Mouse (Mus musculus): ENCODE results near the gene Tmc8.
"Not testable (repeated sequence)": the region's sequence is repeated elsewhere in the genome, so short reads cannot be mapped to it uniquely, and the experiment has no call there.

Gene Tmc8

DNA sequence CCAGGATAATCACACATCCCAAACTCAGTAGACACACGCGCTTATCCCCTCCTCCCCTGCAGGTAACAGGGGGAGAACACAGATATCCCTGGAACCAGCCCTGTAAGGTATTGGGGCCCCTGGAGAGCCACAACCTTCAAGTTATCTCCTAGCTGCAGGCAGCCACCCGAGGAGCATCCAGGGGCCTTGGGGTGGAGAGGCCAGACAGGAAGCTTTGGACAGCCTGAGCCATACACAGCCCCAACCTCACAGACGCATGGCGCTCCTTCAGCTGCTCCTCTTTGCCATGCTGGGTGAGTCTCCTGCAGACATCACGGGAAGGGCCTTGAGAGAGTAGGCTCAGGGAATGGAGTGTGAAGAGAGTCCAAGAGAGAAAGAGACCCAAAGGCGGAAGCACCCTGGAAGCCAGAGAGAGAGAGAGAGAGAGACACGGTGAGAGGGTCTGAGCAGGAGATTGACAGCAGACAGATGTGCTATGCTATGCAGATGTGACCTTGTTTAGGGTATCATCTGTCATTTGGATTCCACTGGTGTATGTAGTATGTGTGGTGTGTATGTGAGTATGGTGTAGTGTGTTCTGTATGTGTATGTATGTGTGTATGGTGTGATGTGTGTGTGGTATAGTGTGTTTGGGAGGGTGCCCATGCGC, 15.8 kb downstream of the Tmc8 start, which contains the start of gene 6030468B19Rik:
Gene 6030468B19Rik (plus strand): TSS at position 150 of the 649 bp plus-strand sequence.
- DNase-seq (ENCODE audit: low spot score) = no peak

- no peak for DNase-seq (ENCODE audit: low spot score)
Measured at GRCm38 (mm10) chr11:117798160-117798541, 16.3 kb downstream of the Tmc8 start.

DNA sequence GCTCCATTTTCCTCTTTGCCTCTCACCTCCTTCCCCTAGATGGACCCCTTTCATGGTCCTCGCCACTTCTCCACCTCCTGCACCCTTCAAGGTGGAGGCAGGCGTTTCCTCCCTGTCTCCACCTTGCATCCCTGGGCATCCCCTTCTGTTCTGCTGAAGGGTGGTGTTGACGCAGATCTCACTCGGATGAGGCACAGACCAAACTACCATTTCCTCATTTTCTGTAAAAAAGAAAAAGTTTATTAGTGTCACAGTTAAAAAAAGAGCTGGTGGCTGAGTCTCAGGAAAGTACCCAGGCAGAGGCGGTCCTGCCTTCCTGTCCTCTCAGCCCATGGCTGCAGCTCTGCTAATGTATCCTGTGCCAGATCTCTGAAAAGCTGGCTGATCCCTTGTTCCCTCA, 17.3 kb downstream of the Tmc8 start:
- no peak for DNase-seq (ENCODE audit: low spot score)

DNA sequence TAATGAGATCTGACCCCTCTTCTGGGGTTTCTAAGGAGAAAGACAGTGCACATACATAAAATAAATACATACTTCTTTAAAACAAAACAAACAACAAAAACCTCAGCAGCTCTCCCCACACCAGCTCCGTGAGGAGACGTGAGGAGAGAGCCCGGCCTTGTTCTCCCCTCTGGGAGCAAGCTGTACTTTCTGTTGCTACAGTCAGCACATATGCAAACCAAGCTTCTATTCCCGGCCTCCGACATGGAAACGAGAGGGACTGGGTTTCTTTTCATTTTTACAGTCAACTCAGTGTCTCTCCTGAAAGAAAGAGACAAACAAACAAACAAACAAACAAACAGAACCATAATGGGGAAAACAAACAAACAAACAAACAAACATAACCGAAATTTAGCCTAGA, 18.2 kb downstream of the Tmc8 start:
- no peak for DNase-seq (ENCODE audit: low spot score)

- no peak for DNase-seq (ENCODE audit: low spot score)
Measured at GRCm38 (mm10) chr11:117801650-117802049, 19.8 kb downstream of the Tmc8 start.

DNA sequence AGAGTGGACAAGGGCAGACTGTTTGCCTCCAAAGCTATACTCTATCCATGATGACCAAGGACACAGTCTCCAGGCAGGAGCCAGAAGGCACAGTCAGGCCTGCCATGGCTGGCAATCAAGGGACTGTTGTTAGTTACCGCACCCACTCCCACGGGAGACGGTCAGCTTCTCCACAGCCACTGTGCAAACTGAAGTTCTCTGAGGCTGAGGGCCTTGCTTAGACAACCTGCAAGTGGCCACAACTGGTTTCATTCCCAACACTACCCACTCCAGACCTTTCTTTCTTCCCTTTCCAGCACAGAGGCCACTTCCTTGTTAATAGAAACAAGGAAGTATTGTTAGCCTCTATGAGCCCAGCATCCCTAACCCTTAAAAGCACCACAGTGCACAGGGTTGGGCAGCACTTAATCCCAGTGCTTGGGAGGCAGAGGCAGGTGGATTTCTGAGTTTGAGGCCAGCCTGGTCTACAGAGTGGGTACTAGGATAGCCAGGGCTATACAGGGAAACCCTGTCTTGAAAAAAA, 21.4 kb downstream of the Tmc8 start:
- DNase-seq (ENCODE audit: low spot score) = no peak

DNA sequence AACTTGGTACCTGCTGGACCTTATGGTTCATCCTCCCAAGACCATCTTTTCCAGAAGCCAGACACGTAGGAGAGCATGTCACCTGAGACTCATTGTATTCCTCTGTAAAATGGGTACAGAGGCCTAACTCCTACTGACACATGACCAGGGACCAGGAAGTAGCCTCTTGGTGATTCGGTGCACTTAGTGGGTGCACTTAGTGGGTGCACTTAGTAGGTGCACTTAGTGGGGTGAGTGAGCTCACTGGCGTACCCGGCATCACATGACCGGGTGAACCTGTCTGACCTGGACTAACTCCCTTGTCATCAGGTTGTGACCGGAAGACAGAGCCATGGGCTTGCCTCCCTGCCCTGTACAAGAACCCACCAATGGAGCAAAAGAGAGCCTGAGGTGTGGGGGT, 24.9 kb downstream of the Tmc8 start:
- no peak for DNase-seq (ENCODE audit: low spot score)

- no peak for DNase-seq (ENCODE audit: low spot score)
Measured at GRCm38 (mm10) chr11:117809407-117810311, 27.8 kb downstream of the Tmc8 start, which contains the start of the genes Gm20708 and Syngr2. TSS of gene Gm20708 (plus strand) at chr11:117809668. TSS of gene Syngr2 (plus strand) at chr11:117809668.

DNA sequence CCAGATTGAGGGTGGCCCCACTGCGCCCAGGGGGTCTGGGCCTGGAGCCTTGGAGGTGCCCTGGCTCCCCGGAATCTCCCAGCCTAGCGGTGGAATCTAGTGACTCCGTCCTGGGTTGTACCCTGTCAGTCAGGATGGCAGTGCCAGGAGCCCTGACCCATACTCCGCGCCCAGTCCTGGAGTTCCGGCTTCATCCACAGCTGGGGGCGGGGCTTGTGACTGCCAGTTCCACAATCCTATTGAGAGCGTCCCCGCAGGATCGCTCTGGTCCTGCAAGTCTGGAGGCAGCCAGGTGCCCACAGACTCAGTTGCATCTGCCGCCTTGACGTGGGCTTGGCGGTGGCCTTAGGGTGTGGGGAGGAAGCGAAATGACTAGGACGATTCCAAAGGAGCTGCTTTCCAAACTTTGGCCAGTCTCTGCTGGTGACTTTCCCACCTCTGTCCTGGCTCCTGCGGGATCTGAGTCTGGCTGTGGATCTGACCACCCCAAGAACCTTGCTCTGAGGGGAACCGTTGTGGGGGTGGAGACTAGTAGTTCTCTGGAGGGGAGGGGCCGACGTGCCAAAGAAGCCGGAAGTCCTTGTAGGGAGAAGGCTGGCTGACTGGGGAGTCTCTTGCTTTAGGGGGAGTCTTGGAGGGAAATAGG, 28.6 kb downstream of the Tmc8 start:
- peak; percentile 52 for DNase-seq (ENCODE audit: low spot score)

DNA sequence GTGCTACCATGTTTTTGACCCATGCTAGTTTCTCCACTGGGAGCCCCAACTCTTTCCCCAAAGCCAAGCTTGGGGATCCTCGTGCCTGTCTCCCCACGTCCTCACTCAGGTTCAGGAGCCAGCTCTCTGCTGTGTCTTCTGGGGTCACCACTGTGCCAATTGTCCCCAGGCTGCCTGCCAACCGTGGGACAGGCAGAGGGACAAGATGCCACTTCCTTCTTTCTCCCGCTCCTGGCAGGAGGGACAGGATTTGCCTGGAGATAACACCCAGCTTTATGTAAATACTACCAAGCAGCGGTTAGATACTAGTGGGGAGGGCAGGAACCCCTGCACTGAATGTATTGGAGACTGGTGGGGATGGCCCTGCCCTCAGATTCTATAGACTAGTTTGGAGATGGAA, 32.0 kb downstream of the Tmc8 start:
- no peak for DNase-seq (ENCODE audit: low spot score)

GRCm38 (mm10) chr11:117814704-117815366, 33.0 kb downstream of the Tmc8 start:
- DNase-seq (ENCODE audit: low spot score) = no peak

GRCm38 (mm10) chr11:117815850-117816249, 34.0 kb downstream of the Tmc8 start:
- not testable (repeated sequence) for DNase-seq (ENCODE audit: low spot score)

- DNase-seq (ENCODE audit: low spot score) = no peak
Measured at GRCm38 (mm10) chr11:117816389-117816996, 34.6 kb downstream of the Tmc8 start.

GRCm38 (mm10) chr11:117819095-117819494, 37.2 kb downstream of the Tmc8 start:
- no peak for DNase-seq (ENCODE audit: low spot score)

DNA sequence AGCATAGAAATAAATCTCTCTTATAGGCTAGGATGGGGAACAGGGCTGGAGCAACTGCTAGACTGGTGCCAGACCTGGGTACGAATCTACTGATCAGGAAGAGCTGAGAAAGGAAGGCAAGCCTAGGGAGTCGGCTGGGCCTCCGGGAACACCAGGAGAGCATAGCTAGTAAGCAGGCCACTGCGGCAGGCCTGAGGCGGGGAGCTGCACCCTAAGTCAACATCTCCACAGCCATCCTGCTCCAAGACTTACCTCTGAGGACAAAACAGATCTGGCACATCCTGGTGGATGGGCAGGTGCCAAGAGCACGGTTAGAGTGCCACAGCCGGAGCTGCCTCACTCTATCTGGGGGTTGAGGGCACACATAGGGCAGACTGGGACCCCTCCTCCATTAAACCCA, 38.3 kb downstream of the Tmc8 start:
- DNase-seq (ENCODE audit: low spot score) = no peak

- DNase-seq (ENCODE audit: low spot score) = no peak
Measured at GRCm38 (mm10) chr11:117821868-117822267, 40.0 kb downstream of the Tmc8 start.

DNA sequence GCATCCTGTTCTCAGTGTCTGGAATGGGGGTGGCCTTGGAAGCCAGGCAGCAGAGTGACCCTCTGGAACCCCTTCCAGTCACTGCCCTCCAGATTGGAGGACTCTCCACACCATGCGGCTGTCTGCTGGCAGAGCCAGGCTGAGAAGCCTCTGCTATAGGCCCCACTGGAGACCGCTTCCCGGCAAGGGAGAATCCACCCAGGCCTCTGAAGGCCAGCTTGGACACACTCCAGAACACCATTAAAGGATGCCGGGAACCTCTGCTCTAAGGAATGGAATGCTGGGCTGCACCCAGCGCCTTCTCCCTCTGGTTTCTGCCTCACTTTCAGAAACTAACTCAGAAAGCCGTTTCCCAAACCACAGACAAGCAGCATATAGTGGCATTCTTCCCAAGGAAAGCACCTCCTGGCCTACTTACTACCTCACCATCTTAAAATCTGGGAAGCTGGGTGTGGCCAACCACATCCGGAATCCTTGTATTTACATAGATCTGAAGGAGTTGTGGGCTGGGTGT, 40.9 kb downstream of the Tmc8 start:
- DNase-seq (ENCODE audit: low spot score) = no peak

DNA sequence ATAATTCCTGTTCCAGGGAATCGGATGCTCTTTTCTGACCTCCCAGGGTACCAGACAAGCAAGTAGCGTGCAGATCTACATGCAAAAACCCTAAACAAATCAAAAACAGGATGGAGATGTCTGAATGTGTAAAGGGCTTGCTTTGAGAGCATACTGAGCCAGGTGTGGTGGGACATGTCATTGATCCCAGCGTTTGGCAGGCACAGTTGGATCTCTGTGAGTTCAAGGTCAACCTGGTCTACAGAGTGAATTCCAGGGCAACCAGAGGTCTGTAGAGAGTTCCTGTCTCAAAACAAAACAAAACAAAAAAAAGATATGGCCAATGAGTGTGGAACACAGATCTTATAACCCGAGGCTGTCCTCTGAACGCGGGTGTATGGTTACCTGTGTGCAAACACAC, 41.5 kb downstream of the Tmc8 start:
- DNase-seq (ENCODE audit: low spot score) = no peak

GRCm38 (mm10) chr11:117824060-117824969, 42.4 kb downstream of the Tmc8 start:
- peak; percentile 50 for DNase-seq (ENCODE audit: low spot score)
